Mouse (Mus musculus): ENCODE data around the gene Btg1. TPM values are rescaled to one million over a fixed set of nuclear protein-coding genes. Genes with fewer than 3 reads are reported as not detected.

The Btg1 gene
- total RNA-seq (2021) (10 to 100 TPM; 28.5 to 45.2 TPM), polyA plus RNA-seq (2012; rRNA removed) (10.4 and 11.7 TPM in 2 replicates)
- long read RNA-seq, full-length matches to known transcripts: 54 of 57 reads
- long read RNA-seq, partial matches to known transcripts: 0 of 57 reads
- long read RNA-seq, other reads (novel, unspliced or antisense): 3 of 57 reads

DNA sequence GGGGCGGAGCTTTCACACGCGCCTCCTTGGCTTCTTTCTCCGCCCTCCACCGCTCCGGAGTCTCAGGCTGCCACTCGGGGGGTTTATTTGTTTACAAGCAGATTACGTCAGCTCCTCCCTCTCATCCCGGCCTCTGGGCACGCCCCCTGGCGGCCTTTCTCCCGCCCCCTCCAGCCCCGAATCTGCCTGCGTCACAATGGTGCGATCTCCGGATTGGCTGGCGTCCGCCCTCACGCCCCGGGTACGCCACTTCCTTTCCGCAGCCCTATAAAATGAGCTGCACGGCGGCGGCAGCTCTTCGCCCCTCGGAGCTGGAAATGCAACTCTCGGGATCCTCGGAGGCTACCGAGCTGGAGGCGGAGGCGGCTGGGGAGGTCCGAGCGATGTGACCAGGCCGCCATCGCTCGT is at the start of gene Btg1:
Btg1 (plus strand) TSS at position 298 of the 408 bp plus-strand sequence.
- intact Hi-C loops (cut with DNase I): loop anchor here (2.0 to 5.0 kb wide), 4 partner anchors 134 to 696 kb away; no protein-coding TSS in a partner anchor
- Histone ChIP-seq H3K27ac (peak within 1 kb of the TSS; percentile 98), H3K27me3 (ENCODE audit: control insufficient read depth, insufficient read depth, low read length) (no peaks in the 10 kb centered on the region), H3K79me2 (replicated peaks; ENCODE audit: control insufficient read depth, insufficient read depth, low read length) (peaks cover 4% of the 10 kb centered on the region; the same call in 1 of the 2 replicates), H3K9ac (ENCODE audit: low read depth, low read length) (peak within 1 kb of the TSS; percentile 90), H3K4me1 (ENCODE audit: control insufficient read depth, insufficient read depth, low read length) (no peaks in the 10 kb centered on the region), H3K4me3 (peak within 1 kb of the TSS; percentile 90), H3K36me3 (ENCODE audit: control insufficient read depth, insufficient read depth, low read length) (peaks cover 11% of the 10 kb centered on the region)
- DNase-seq: peak; percentile 99 to 100
- peak; percentile 99 for TF ChIP-seq POLR2A (IDR thresholded peaks at IDR 0.05; ENCODE audit: insufficient read depth, low read depth, low read length)
- peak; percentile 62 for TF ChIP-seq CTCF (IDR thresholded peaks at IDR 0.05)
- TF ChIP-seq EP300 (IDR thresholded peaks at IDR 0.05; ENCODE audit: insufficient read depth, low read depth, low read length): peak; percentile 94
- under 1% methylated on average over 37 of the region's 37 CpGs for WGBS

GRCm38 (mm10) chr10:96569469-96569868 is 47.3 kb upstream of the Btg1 start:
- no peak for DNase-seq
- H3K4me1 ChIP-seq (ENCODE audit: control insufficient read depth, insufficient read depth, low read length): no peaks in the 10 kb centered on the region
- no peak overlapping the region for H3K27ac ChIP-seq
- no peaks in the 10 kb centered on the region for H3K79me2 ChIP-seq (replicated peaks; ENCODE audit: control insufficient read depth, insufficient read depth, low read length)
- intact Hi-C loops (cut with DNase I): no loop called here
- no peak overlapping the region for H3K4me3 ChIP-seq
- no peak for TF ChIP-seq POLR2A (IDR thresholded peaks at IDR 0.05; ENCODE audit: insufficient read depth, low read depth, low read length)
- TF ChIP-seq CTCF (IDR thresholded peaks at IDR 0.05): no peak
- TF ChIP-seq EP300 (IDR thresholded peaks at IDR 0.05; ENCODE audit: insufficient read depth, low read depth, low read length): no peak
- WGBS: 49% methylated on average over 8 of the region's 8 CpGs
- H3K9ac ChIP-seq (ENCODE audit: low read depth, low read length): no peak overlapping the region
- H3K27me3 ChIP-seq (ENCODE audit: control insufficient read depth, insufficient read depth, low read length): no peaks in the 10 kb centered on the region
- H3K36me3 ChIP-seq (ENCODE audit: control insufficient read depth, insufficient read depth, low read length): no peaks in the 10 kb centered on the region

GRCm38 (mm10) chr10:96571176-96571575 is 45.6 kb upstream of the Btg1 start:
- no peak overlapping the region for H3K4me3 ChIP-seq
- H3K27ac ChIP-seq: no peak overlapping the region
- no peak overlapping the region for H3K9ac ChIP-seq (ENCODE audit: low read depth, low read length)
- no peaks in the 10 kb centered on the region for H3K4me1 ChIP-seq (ENCODE audit: control insufficient read depth, insufficient read depth, low read length)
- H3K36me3 ChIP-seq (ENCODE audit: control insufficient read depth, insufficient read depth, low read length): no peaks in the 10 kb centered on the region
- no peaks in the 10 kb centered on the region for H3K27me3 ChIP-seq (ENCODE audit: control insufficient read depth, insufficient read depth, low read length)
- no peak for DNase-seq
- WGBS: 59% methylated on average over 4 of the region's 4 CpGs
- TF ChIP-seq POLR2A (IDR thresholded peaks at IDR 0.05; ENCODE audit: insufficient read depth, low read depth, low read length) (no peak), EP300 (IDR thresholded peaks at IDR 0.05; ENCODE audit: insufficient read depth, low read depth, low read length) (no peak), CTCF (IDR thresholded peaks at IDR 0.05) (no peak)
- intact Hi-C loops (cut with DNase I): no loop called here
- no peaks in the 10 kb centered on the region for H3K79me2 ChIP-seq (replicated peaks; ENCODE audit: control insufficient read depth, insufficient read depth, low read length)

GRCm38 (mm10) chr10:96574786-96575185 is 42.0 kb upstream of the Btg1 start:
- Histone ChIP-seq H3K27ac (no peak overlapping the region), H3K36me3 (ENCODE audit: control insufficient read depth, insufficient read depth, low read length) (no peaks in the 10 kb centered on the region), H3K79me2 (replicated peaks; ENCODE audit: control insufficient read depth, insufficient read depth, low read length) (no peaks in the 10 kb centered on the region), H3K9ac (ENCODE audit: low read depth, low read length) (no peak overlapping the region), H3K4me3 (no peak overlapping the region), H3K4me1 (ENCODE audit: control insufficient read depth, insufficient read depth, low read length) (no peaks in the 10 kb centered on the region), H3K27me3 (ENCODE audit: control insufficient read depth, insufficient read depth, low read length) (no peaks in the 10 kb centered on the region)
- intact Hi-C loops (cut with DNase I): no loop called here
- TF ChIP-seq POLR2A (IDR thresholded peaks at IDR 0.05; ENCODE audit: insufficient read depth, low read depth, low read length) (no peak), EP300 (IDR thresholded peaks at IDR 0.05; ENCODE audit: insufficient read depth, low read depth, low read length) (no peak), CTCF (IDR thresholded peaks at IDR 0.05) (no peak)
- WGBS: 75% methylated on average over 6 of the region's 6 CpGs
- DNase-seq: no peak

GRCm38 (mm10) chr10:96575338-96575737 is 41.5 kb upstream of the Btg1 start:
- H3K36me3 ChIP-seq (ENCODE audit: control insufficient read depth, insufficient read depth, low read length): no peaks in the 10 kb centered on the region
- H3K27me3 ChIP-seq (ENCODE audit: control insufficient read depth, insufficient read depth, low read length): no peaks in the 10 kb centered on the region
- no peaks in the 10 kb centered on the region for H3K4me1 ChIP-seq (ENCODE audit: control insufficient read depth, insufficient read depth, low read length)
- intact Hi-C loops (cut with DNase I): no loop called here
- no peak overlapping the region for H3K27ac ChIP-seq
- H3K9ac ChIP-seq (ENCODE audit: low read depth, low read length): no peak overlapping the region
- WGBS: 85% methylated on average over 5 of the region's 5 CpGs
- no peaks in the 10 kb centered on the region for H3K79me2 ChIP-seq (replicated peaks; ENCODE audit: control insufficient read depth, insufficient read depth, low read length)
- H3K4me3 ChIP-seq: no peak overlapping the region
- no peak for TF ChIP-seq EP300 (IDR thresholded peaks at IDR 0.05; ENCODE audit: insufficient read depth, low read depth, low read length)
- TF ChIP-seq CTCF (IDR thresholded peaks at IDR 0.05): no peak
- no peak for TF ChIP-seq POLR2A (IDR thresholded peaks at IDR 0.05; ENCODE audit: insufficient read depth, low read depth, low read length)
- DNase-seq: no peak

DNA sequence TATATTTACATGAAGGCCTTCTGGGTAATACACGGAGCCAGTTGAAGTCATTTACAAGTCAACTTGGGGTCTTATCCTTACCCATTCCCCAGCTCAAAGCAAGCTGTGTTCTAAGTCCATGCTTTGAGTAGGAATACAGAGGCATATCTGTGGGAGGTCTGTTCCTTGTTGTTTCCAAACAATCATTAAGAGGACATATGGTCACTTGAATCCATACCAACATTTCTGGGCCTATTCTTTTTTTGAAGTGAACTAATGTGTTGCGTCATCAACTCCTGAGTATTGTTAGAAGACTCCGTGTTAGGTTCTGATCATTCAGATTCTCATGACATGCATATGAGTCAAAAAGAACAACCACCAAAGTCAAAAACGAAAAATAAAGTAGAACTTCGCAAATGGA is 37.9 kb upstream of the Btg1 start:
- Histone ChIP-seq H3K27me3 (ENCODE audit: control insufficient read depth, insufficient read depth, low read length) (no peaks in the 10 kb centered on the region), H3K79me2 (replicated peaks; ENCODE audit: control insufficient read depth, insufficient read depth, low read length) (no peaks in the 10 kb centered on the region), H3K4me1 (ENCODE audit: control insufficient read depth, insufficient read depth, low read length) (no peaks in the 10 kb centered on the region), H3K4me3 (no peak overlapping the region), H3K36me3 (ENCODE audit: control insufficient read depth, insufficient read depth, low read length) (no peaks in the 10 kb centered on the region), H3K9ac (ENCODE audit: low read depth, low read length) (no peak overlapping the region), H3K27ac (no peak overlapping the region)
- TF ChIP-seq CTCF (IDR thresholded peaks at IDR 0.05): no peak
- no peak for TF ChIP-seq POLR2A (IDR thresholded peaks at IDR 0.05; ENCODE audit: insufficient read depth, low read depth, low read length)
- TF ChIP-seq EP300 (IDR thresholded peaks at IDR 0.05; ENCODE audit: insufficient read depth, low read depth, low read length): no peak
- 85% methylated on average over 5 of the region's 5 CpGs for WGBS
- intact Hi-C loops (cut with DNase I): no loop called here
- no peak for DNase-seq
